Comparison of ENCODE assay signal across 11 mouse cellular contexts in the genomic region with DNA sequence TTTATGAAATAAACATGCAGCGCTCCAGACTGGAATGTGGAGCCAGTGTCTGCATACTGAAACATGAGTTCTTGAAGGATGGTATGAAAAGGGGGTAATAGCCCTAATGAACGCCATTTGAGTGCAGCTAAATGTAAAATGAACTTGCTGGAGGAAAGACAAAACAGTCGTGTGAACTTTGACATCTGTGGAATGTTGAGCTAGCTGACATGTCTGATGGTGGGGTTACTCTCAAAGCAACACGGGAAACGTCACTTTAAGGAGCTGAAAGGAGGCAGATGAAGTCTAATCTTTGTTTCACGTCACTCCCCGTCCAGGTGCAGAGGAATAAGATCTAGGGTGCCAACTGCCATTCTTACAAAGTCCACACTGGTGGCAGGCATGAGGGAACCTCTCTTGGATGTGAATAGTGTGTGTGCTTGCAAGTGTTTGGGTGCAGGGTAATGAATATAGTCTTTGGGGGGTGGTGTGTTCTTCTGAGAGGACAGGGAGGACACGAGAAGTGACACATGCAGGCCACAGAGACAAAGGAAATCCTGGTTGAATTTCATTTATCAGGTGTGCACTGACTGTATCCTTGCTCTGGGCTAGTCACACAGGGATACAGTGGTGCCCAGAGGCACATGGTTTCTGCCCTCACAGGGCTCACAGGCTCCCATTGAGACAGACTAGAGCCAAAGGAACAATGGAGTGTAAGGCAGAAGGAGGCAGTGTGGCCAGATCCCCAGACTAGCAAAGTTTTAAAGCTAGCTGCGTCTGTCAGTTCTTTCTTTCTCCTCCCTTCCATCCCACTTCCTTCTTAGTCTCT.
A peak's percentile ranks its signal among the peaks of the same experiment; 100 is the strongest.
DNase-seq lines count a peak whose midpoint lies in the region; ATAC-seq and TF ChIP-seq lines count a peak whose summit lies in the region.
"Had no signal": no experiment of that assay in that cellular context is flagged by ENCODE, and none has a peak within 500 bp of the region (broad histone marks: within the 10 kb centered on the region; RNA-seq: fewer than 3 reads in every experiment).

No protein-coding gene starts in this region.

- no peak overlapping the region for H3K9ac ChIP-seq in midbrain, embryonic 11.5 days (ENCODE audit: low read length)
- no peak overlapping the region for H3K9ac ChIP-seq in midbrain, embryonic 14.5 days (replicated peaks; ENCODE audit: low read length)
- H3K9ac ChIP-seq in embryonic facial prominence, embryonic 14.5 days (ENCODE audit: low read depth, low read length), result no peak overlapping the region
- no peak overlapping the region for H3K9ac ChIP-seq in kidney, postnatal 0 days (ENCODE audit: low read depth, low read length)

- peak; percentile 75 for ATAC-seq in midbrain, embryonic 11.5 days (ENCODE audit: low FRiP score)
- ATAC-seq in midbrain, embryonic 14.5 days (ENCODE audit: low FRiP score, low TSS enrichment), result no peak
- ATAC-seq in embryonic facial prominence, embryonic 14.5 days (ENCODE audit: low read depth), result peak; percentile 41; the same call in 1 of the 2 replicates
- no peak for ATAC-seq in kidney, postnatal 0 days (replicated peaks; ENCODE audit: low FRiP score, low read depth)
- ATAC-seq: Patski had no signal

- no peaks in the 10 kb centered on the region for H3K36me3 ChIP-seq in midbrain, embryonic 11.5 days (ENCODE audit: control insufficient read depth, insufficient read depth, low read length)
- H3K36me3 ChIP-seq in midbrain, embryonic 14.5 days (ENCODE audit: control insufficient read depth, insufficient read depth, low read length), result no peaks in the 10 kb centered on the region
- no peaks in the 10 kb centered on the region for H3K36me3 ChIP-seq in embryonic facial prominence, embryonic 14.5 days (ENCODE audit: control insufficient read depth, insufficient read depth, low read length)
- no peaks in the 10 kb centered on the region for H3K36me3 ChIP-seq in kidney, postnatal 0 days (ENCODE audit: insufficient read depth, low read length)

- peak; percentile 89 for DNase-seq in midbrain, embryonic 11.5 days (ENCODE audit: low spot score, missing footprints)
- no peak for DNase-seq in midbrain, embryonic 14.5 days
- DNase-seq in embryonic facial prominence, embryonic 14.5 days (ENCODE audit: low spot score), result peak; percentile 63
- DNase-seq in kidney, postnatal 0 days (ENCODE audit: low spot score), result peak; percentile 69
- DNase-seq in thymus, postnatal 36 days, result peak; percentile 52 to 57
- DNase-seq in cerebellum, adult 11 months, result no peak
- no peak for DNase-seq in layer of hippocampus, postnatal 36 days
- no peak for DNase-seq in urinary bladder, postnatal 4 days (ENCODE audit: low spot score in 2 of 2)
- DNase-seq: gastrocnemius, postnatal 14 days; left cerebral cortex, postnatal 4 days had no signal

- WGBS in midbrain, embryonic 11.5 days, result 18% methylated on average over 9 of the region's 9 CpGs
- 27% methylated on average over 9 of the region's 9 CpGs for WGBS in midbrain, embryonic 14.5 days
- 16% methylated on average over 9 of the region's 9 CpGs for WGBS in embryonic facial prominence, embryonic 14.5 days
- 24% methylated on average over 9 of the region's 9 CpGs for WGBS in kidney, postnatal 0 days

- H3K4me2 ChIP-seq in midbrain, embryonic 11.5 days, result no peak overlapping the region
- H3K4me2 ChIP-seq in midbrain, embryonic 14.5 days (ENCODE audit: low read length), result no peak overlapping the region
- H3K4me2 ChIP-seq in embryonic facial prominence, embryonic 14.5 days (ENCODE audit: low read depth, low read length), result peak overlapping the region; percentile 18; the same call in 1 of the 2 replicates
- H3K4me2 ChIP-seq in kidney, postnatal 0 days (ENCODE audit: low read length), result no peak overlapping the region

- TF ChIP-seq CTCF in kidney, postnatal 0 days (IDR thresholded peaks at IDR 0.05; ENCODE audit: low read depth), result no peak

- peaks cover 16% of the 10 kb centered on the region for H3K4me1 ChIP-seq in midbrain, embryonic 11.5 days (ENCODE audit: control insufficient read depth, insufficient read depth, low read length)
- peaks cover 23% of the 10 kb centered on the region for H3K4me1 ChIP-seq in midbrain, embryonic 14.5 days (ENCODE audit: control insufficient read depth, insufficient read depth, low read length)
- H3K4me1 ChIP-seq in embryonic facial prominence, embryonic 14.5 days (ENCODE audit: control insufficient read depth, insufficient read depth, low read length), result peaks cover 13% of the 10 kb centered on the region; the same call in 1 of the 2 replicates
- H3K4me1 ChIP-seq in kidney, postnatal 0 days (replicated peaks; ENCODE audit: insufficient read depth, low read length), result no peaks in the 10 kb centered on the region; the same call in 1 of the 2 replicates

- no peak overlapping the region for H3K4me3 ChIP-seq in midbrain, embryonic 11.5 days (ENCODE audit: low read depth, low read length)
- no peak overlapping the region for H3K4me3 ChIP-seq in midbrain, embryonic 14.5 days (replicated peaks; ENCODE audit: low read depth, low read length)
- no peak overlapping the region for H3K4me3 ChIP-seq in embryonic facial prominence, embryonic 14.5 days (ENCODE audit: low read depth, low read length)
- H3K4me3 ChIP-seq in kidney, postnatal 0 days (replicated peaks; ENCODE audit: low read depth, low read length), result no peak overlapping the region

- H3K27ac ChIP-seq in midbrain, embryonic 11.5 days (ENCODE audit: low read depth, low read length), result no peak overlapping the region; the same call in 1 of the 2 replicates
- H3K27ac ChIP-seq in midbrain, embryonic 14.5 days (replicated peaks; ENCODE audit: low read depth, low read length), result no peak overlapping the region
- H3K27ac ChIP-seq in embryonic facial prominence, embryonic 14.5 days (replicated peaks; ENCODE audit: low read depth, low read length), result no peak overlapping the region
- H3K27ac ChIP-seq in kidney, postnatal 0 days, result no peak overlapping the region

- no peaks in the 10 kb centered on the region for H3K9me3 ChIP-seq in midbrain, embryonic 11.5 days (ENCODE audit: control insufficient read depth, low read length)
- no peaks in the 10 kb centered on the region for H3K9me3 ChIP-seq in midbrain, embryonic 14.5 days (ENCODE audit: control insufficient read depth, low read length)
- no peaks in the 10 kb centered on the region for H3K9me3 ChIP-seq in embryonic facial prominence, embryonic 14.5 days (ENCODE audit: control insufficient read depth, low read length)
- no peaks in the 10 kb centered on the region for H3K9me3 ChIP-seq in kidney, postnatal 0 days (replicated peaks; ENCODE audit: low read length)

- no peaks in the 10 kb centered on the region for H3K27me3 ChIP-seq in midbrain, embryonic 11.5 days (ENCODE audit: control insufficient read depth, insufficient read depth, low read length)
- H3K27me3 ChIP-seq in midbrain, embryonic 14.5 days (ENCODE audit: control insufficient read depth, insufficient read depth, low read length), result no peaks in the 10 kb centered on the region
- no peaks in the 10 kb centered on the region for H3K27me3 ChIP-seq in embryonic facial prominence, embryonic 14.5 days (replicated peaks; ENCODE audit: control insufficient read depth, insufficient read depth, low read length)
- H3K27me3 ChIP-seq in kidney, postnatal 0 days (ENCODE audit: insufficient read depth, low read length), result no peaks in the 10 kb centered on the region

Comparison
In these comparisons a context has a peak if more than half of its experiments do, and no peak if none do; other contexts are left out.
1. ATAC-seq: peak in midbrain, embryonic 11.5 days (single experiment) and embryonic facial prominence, embryonic 14.5 days (single experiment); none in midbrain, embryonic 14.5 days (single experiment) and kidney, postnatal 0 days (single experiment).
2. DNase-seq: peak in midbrain, embryonic 11.5 days (single experiment), embryonic facial prominence, embryonic 14.5 days (single experiment), kidney, postnatal 0 days (single experiment) and thymus, postnatal 36 days (2 of 2); none in midbrain, embryonic 14.5 days (single experiment), cerebellum, adult 11 months (single experiment), layer of hippocampus, postnatal 36 days (0 of 2) and urinary bladder, postnatal 4 days (0 of 2).